Mouse (Mus musculus) urinary bladder, postnatal 10 days (tissue): ENCODE measurements around the gene Cacna1g.

Experiments
- DNase-seq: peaks from one replicate; pipeline ENCODE4 v3.0.0; 2022; ENCODE audit warnings: low spot score

The Cacna1g gene

DNA sequence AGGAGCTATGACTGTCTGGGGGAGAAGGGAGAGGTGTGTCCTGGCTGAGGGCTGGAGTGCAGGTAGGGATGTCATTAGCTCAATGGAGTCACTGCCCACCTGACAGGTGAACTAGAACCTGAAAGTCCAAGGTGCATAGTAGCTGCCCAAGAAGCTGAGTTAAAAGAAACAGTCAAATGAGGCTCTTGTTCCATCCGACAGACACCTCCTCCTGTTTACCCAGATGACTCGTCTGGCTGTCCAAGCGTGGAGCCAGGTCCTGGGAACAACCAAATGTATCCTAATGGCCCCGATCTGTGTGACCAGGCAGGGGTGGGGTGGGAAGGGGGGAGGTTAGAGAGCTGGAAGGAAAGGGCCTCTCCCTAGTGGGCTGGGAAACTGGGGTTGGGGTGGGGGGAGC is 28.7 kb downstream of the Cacna1g start:
- DNase-seq = no peak

GRCm38 (mm10) chr11:94444829-94445228 is 29.2 kb downstream of the Cacna1g start:
- no peak for DNase-seq

DNA sequence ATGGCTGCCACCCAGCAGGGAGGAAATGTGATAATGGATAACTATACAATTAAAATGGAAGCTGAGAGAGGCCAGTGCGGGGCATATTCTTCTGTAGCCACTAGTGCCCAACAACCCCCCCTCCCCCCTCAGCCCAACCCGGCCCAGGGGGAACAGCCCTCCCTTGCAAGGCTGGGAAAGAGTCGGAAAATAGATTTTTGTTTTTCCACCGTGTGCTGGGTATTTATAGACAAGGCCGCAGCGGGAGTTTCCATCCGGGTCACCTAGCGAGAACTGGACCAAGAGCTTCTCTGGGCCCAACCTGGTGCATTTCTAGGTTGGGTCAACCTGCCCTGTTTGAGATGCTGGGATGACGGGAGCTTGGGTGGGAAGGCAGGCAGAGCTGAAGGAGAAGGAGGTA is 32.2 kb downstream of the Cacna1g start:
- DNase-seq = no peak

DNA sequence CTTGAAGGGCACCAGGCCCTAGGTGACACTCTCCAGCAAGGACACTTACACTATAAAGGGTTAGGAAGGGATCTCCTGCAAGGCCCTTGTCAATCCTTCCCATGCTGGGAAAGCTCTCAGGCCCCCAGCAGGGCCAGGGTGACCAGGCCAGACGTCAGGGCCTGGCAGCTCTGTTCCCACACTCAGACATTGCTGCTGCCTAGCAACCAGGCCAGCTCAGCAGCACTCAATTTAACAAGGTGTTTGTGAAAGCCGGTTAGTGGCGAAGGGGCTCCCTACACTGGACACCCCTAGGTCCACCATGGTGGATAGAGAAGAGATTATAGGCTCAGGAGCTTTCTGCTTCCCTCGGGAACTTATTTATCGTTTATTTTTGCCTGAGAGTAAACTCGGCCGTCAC is 32.9 kb downstream of the Cacna1g start:
- no peak for DNase-seq

DNA sequence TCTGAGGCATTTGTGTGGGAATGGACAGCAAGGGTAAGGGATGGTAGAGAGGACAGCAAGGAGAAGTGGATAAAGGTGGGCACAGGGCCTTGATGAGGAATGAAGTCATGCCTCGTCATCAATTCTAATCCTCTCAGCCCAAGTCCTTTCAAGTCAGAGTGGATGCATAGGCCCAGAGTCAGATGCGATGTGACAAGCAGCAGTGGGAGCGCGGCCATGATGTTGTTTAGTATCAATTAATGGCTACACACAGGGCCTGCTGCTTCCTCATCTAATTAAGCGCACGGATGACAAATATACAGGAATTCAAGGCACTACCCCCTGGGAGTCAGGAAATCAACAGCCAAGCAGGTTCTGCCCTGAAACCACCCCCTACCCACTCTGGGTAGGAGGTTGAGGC is 33.6 kb downstream of the Cacna1g start:
- no peak for DNase-seq

DNA sequence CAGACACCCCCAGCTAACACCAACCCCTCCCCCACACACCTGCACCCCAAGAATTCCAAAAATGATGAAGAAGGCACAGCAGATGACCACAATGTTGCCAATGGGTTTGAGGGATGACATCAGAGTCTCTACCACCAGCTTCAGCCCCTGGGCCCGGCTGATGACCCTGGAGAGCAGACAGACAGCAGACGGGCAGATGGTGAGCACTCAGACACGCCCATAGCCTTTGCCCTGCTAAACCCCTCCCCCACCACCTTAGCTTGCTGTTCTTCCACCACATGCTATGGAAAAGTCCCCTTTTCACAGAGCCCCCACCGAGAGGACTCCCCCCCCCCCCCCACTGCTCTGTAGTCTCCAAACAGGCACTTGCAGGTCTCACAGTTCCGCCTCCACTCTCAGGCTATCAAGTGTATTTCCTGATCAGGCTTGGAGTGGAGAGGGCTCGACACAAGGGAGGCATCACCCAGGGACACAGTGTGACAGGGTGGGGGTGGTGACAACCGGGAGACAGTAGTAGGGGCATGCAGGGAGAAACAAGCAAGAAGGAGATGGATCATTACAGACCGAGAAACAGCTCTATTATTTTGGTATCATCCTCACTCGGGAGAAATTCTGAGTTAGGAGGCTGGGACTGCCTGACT is 44.9 kb downstream of the Cacna1g start:
- no peak for DNase-seq

- no peak for DNase-seq
Measured at GRCm38 (mm10) chr11:94428091-94428835, 45.7 kb downstream of the Cacna1g start.

GRCm38 (mm10) chr11:94425656-94426055 is 48.3 kb downstream of the Cacna1g start:
- no peak for DNase-seq

DNA sequence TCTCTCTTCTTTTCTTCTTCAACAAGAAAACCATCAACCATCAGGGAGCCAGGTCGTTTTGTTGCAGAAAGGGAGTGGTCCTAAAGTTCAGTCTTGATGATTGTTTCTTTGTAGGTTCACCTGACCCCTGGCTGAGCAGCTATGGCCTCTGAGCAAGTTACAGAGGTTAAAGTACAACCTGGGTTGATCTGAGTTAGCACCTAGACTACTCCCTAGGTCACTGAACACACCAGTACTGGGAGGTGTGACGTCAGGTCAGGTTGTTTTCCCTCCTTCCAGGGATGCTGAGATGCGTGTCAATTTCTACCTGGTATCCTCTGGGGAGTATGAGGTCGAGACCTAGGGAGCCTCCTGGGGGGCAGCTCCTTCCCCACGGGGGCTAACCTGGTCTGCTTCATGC is 48.8 kb downstream of the Cacna1g start:
- DNase-seq = no peak

DNA sequence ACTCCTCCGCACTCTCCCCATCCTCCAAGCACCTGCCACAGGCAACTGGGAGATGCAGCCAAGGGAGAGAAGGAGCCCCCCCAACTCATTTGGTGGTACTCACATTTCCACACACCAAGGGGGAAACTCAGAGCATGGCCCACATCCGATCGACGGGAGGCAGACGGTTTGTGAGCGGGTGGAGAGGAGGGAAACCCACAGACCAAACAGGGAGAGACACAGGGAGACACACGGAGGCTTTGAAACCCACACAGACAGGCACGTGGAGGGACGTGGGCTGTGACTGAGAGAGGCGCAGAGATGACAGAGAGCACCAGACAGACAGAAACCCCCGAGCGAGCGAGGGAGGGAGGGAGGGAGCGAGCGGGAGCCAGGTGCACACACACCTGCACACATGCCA is 49.6 kb downstream of the Cacna1g start:
- no peak for DNase-seq

DNA sequence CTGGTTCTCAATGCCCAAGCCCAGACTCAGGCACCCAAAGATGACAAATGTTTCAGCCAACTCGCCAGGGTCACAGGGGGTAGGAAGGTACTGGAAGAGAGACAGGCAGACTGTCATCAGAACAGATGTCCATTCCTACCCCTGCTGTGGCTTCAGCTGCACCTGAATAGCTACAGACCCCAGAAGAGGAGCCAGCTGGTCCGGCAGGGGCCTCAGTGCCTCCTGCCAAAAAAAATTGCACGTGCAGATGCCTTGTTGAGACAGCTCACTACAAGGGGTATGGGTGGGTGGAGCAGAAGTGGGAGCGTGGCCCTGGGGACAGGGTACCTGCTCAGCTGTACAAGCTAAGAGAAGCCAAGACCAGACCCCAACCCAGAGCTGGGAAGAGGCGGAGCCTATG is 50.1 kb downstream of the Cacna1g start:
- DNase-seq = no peak

GRCm38 (mm10) chr11:94420991-94421390 is 53.0 kb downstream of the Cacna1g start:
- DNase-seq = no peak

- no peak for DNase-seq
Measured at GRCm38 (mm10) chr11:94420325-94420724, 53.7 kb downstream of the Cacna1g start.

GRCm38 (mm10) chr11:94419004-94419727 is 54.8 kb downstream of the Cacna1g start:
- no peak for DNase-seq

DNA sequence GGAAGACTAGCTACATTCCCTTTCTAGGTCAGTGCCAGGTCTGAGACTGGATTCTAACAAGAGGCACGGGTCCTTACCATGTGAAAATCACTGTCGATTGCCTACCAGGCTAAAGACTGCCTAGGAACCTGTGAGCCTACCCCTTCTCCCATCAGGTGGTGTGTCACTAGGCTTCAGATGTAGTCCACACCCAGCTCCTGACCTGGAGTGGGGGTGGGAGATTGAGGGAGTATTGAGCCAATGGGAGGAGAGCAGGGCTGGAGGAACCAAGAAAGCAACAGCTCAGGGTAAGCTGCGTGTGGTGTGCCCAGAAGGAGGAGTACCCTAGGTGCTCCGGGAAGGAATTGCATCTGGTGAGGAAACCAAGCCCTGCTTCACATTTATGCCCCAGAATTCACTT is 60.0 kb downstream of the Cacna1g start:
- no peak for DNase-seq

- no peak for DNase-seq
Measured at GRCm38 (mm10) chr11:94413516-94413915, 60.5 kb downstream of the Cacna1g start.

DNA sequence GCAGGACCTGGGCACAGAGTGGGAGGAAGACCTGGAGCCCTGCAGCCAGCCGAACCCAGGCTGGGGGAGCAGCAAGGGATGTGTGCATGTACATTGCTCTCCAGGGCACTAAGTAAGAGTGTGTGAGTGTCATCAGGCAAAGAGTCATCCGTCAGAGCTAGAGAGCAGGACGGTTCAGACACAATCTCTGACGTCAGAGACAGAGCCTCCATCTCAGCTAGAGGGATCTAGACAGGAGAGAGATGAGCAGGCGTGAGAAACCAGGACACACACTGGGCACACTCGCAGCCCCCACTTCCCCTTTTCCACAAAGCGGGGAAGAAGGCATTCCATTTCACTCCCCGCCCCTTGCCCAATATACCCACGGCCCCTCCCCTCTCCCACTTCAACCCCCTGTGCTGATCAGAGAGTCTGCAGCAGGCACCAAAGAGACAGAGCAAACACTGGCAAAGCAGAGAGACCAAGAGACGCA is 61.0 kb downstream of the Cacna1g start:
- DNase-seq = no peak

DNA sequence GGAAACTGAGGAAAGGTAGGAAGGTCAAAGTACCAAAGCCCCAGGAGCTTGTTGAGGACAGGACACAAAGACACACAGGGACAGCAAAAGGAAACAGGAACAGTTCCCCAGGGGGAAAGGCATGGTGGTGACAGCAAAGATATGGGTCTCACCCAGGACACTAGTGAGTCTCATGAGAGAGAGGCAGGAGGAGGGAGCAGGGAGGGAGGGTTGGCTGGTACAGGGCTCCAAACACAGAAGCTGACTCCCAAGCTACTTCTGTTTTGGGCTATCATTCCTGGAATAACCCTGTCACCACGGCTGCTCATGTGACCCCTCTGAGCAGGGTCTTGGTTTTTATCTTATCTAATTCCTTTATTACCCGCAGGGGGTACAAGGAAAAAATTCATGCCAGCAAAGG is 61.4 kb downstream of the Cacna1g start:
- DNase-seq = no peak

GRCm38 (mm10) chr11:94407803-94408321 is 66.1 kb downstream of the Cacna1g start:
- DNase-seq = no peak

DNA sequence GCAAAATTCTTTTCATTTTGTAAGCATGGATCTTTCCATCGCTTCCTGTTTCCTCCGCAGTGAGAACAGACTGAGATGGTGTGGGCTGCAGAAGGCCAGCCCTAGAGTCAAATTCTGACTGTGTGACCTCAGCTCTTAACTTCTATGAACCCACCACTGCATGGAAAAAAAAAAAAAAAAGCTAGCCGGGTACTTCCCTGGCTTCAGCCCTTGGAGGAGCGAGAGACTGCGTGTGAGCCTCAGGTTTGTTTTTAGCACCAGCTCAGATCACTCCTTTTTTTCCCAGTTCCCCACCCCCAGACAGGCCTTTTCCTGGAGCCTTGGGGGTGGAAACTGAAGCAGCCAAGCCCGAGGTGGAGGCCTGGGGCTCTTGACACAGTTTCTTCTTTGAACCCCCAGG is 68.7 kb downstream of the Cacna1g start:
- DNase-seq = no peak

DNA sequence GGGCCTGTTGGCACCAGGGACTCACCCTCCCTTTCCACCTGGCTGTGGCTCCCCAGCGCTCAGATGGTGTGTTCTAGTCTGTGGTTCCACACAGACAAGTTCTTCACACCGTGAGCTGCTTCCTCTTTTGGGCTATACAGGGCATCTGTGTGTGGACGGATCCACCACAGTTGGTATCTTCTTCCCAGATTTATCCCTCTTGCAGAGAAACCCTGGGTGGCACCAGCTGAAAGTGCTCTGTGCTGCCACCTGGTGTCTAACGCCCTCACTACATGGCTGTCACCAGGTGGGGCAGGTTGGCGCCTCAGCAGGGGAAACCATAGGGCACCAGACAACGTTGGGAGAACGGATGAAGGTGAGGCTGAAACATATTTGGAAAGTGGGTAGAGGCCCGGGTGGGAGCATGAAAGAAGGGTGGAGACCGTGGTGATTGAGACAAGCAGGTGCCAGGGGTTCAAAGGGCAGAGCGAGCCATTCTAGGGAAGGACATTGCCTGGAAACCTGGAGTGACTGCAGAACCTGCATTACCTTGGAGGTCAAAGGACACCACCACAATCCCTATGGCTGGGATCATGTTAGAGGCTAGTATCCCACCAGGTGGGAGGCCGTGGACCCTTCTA is 69.2 kb downstream of the Cacna1g start:
- DNase-seq = peak; percentile 64

GRCm38 (mm10) chr11:94404178-94404577 is 69.8 kb downstream of the Cacna1g start:
- no peak for DNase-seq
